Mouse (Mus musculus): ENCODE data around the gene Akap2. TPM values are rescaled to one million over a fixed set of nuclear protein-coding genes. Genes with fewer than 3 reads are reported as not detected.

Gene Akap2
- polyA plus RNA-seq, 1 experiment = 20.8 TPM

GRCm38 (mm10) chr4:57833060-57833459 lies 115.6 kb downstream of the Akap2 start:
- H3K4me1 ChIP-seq (ENCODE audit: control insufficient read depth, insufficient read depth, low read length) = no peaks in the 10 kb centered on the region
- no peak for TF ChIP-seq CTCF (IDR thresholded peaks at IDR 0.05; ENCODE audit: extremely low read depth, insufficient read depth, low read length)
- TF ChIP-seq POLR2A (IDR thresholded peaks at IDR 0.05; ENCODE audit: extremely low read depth, insufficient read depth, low read length) = no peak
- H3K27ac ChIP-seq (ENCODE audit: insufficient read depth, low read length) = no peak overlapping the region
- no peak overlapping the region for H3K4me3 ChIP-seq (ENCODE audit: insufficient read depth, low read length)

GRCm38 (mm10) chr4:57834141-57834540 lies 116.7 kb downstream of the Akap2 start:
- TF ChIP-seq POLR2A (IDR thresholded peaks at IDR 0.05; ENCODE audit: extremely low read depth, insufficient read depth, low read length) (no peak), CTCF (IDR thresholded peaks at IDR 0.05; ENCODE audit: extremely low read depth, insufficient read depth, low read length) (no peak)
- no peaks in the 10 kb centered on the region for H3K4me1 ChIP-seq (ENCODE audit: control insufficient read depth, insufficient read depth, low read length)
- no peak overlapping the region for H3K4me3 ChIP-seq (ENCODE audit: insufficient read depth, low read length)
- no peak overlapping the region for H3K27ac ChIP-seq (ENCODE audit: insufficient read depth, low read length)

- no peak overlapping the region for H3K27ac ChIP-seq (ENCODE audit: insufficient read depth, low read length)
- H3K4me3 ChIP-seq (ENCODE audit: insufficient read depth, low read length) = no peak overlapping the region
- TF ChIP-seq POLR2A (IDR thresholded peaks at IDR 0.05; ENCODE audit: extremely low read depth, insufficient read depth, low read length) (no peak), CTCF (IDR thresholded peaks at IDR 0.05; ENCODE audit: extremely low read depth, insufficient read depth, low read length) (no peak)
- H3K4me1 ChIP-seq (ENCODE audit: control insufficient read depth, insufficient read depth, low read length) = no peaks in the 10 kb centered on the region
These were observed 119.6 kb downstream of the Akap2 start for GRCm38 (mm10) chr4:57837089-57837488.

- TF ChIP-seq POLR2A (IDR thresholded peaks at IDR 0.05; ENCODE audit: extremely low read depth, insufficient read depth, low read length) = no peak
- H3K4me3 ChIP-seq (ENCODE audit: insufficient read depth, low read length) = no peak overlapping the region
- no peak overlapping the region for H3K27ac ChIP-seq (ENCODE audit: insufficient read depth, low read length)
- H3K4me1 ChIP-seq (ENCODE audit: control insufficient read depth, insufficient read depth, low read length) = no peaks in the 10 kb centered on the region
These were observed 121.9 kb downstream of the Akap2 start for GRCm38 (mm10) chr4:57839343-57839742.

- H3K27ac ChIP-seq (ENCODE audit: insufficient read depth, low read length) = no peak overlapping the region
- H3K4me1 ChIP-seq (ENCODE audit: control insufficient read depth, insufficient read depth, low read length) = no peaks in the 10 kb centered on the region
- TF ChIP-seq POLR2A (IDR thresholded peaks at IDR 0.05; ENCODE audit: extremely low read depth, insufficient read depth, low read length) = no peak
- TF ChIP-seq CTCF (IDR thresholded peaks at IDR 0.05; ENCODE audit: extremely low read depth, insufficient read depth, low read length) = no peak
- H3K4me3 ChIP-seq (ENCODE audit: insufficient read depth, low read length) = no peak overlapping the region
These were observed 124.5 kb downstream of the Akap2 start for GRCm38 (mm10) chr4:57841911-57842310.

- Histone ChIP-seq H3K27ac (ENCODE audit: insufficient read depth, low read length) (no peak overlapping the region), H3K4me3 (ENCODE audit: insufficient read depth, low read length) (no peak overlapping the region), H3K4me1 (ENCODE audit: control insufficient read depth, insufficient read depth, low read length) (no peaks in the 10 kb centered on the region)
- TF ChIP-seq CTCF (IDR thresholded peaks at IDR 0.05; ENCODE audit: extremely low read depth, insufficient read depth, low read length) (no peak), POLR2A (IDR thresholded peaks at IDR 0.05; ENCODE audit: extremely low read depth, insufficient read depth, low read length) (no peak)
These were observed 125.2 kb downstream of the Akap2 start for GRCm38 (mm10) chr4:57842472-57843305.

- H3K27ac ChIP-seq (ENCODE audit: insufficient read depth, low read length) = peak overlapping the region; percentile 48; the same call in 1 of the 2 replicates
- TF ChIP-seq CTCF (IDR thresholded peaks at IDR 0.05; ENCODE audit: extremely low read depth, insufficient read depth, low read length) (no peak), POLR2A (IDR thresholded peaks at IDR 0.05; ENCODE audit: extremely low read depth, insufficient read depth, low read length) (peak; percentile 48; the same call in 1 of the 2 replicates)
These were observed 127.6 kb downstream of the Akap2 start for GRCm38 (mm10) chr4:57845031-57845431.

GRCm38 (mm10) chr4:57845541-57846210 lies 128.2 kb downstream of the Akap2 start:
- no peaks in the 10 kb centered on the region for H3K4me1 ChIP-seq (ENCODE audit: control insufficient read depth, insufficient read depth, low read length)
- peak overlapping the region; percentile 48 for H3K27ac ChIP-seq (ENCODE audit: insufficient read depth, low read length)
- no peak for TF ChIP-seq CTCF (IDR thresholded peaks at IDR 0.05; ENCODE audit: extremely low read depth, insufficient read depth, low read length)
- no peak for TF ChIP-seq POLR2A (IDR thresholded peaks at IDR 0.05; ENCODE audit: extremely low read depth, insufficient read depth, low read length)
- H3K4me3 ChIP-seq (ENCODE audit: insufficient read depth, low read length) = peak overlapping the region; percentile 30

More at GRCm38 (mm10) chr4:57845031-57845431, 127.6 kb downstream of the Akap2 start:
- H3K4me1 ChIP-seq (ENCODE audit: control insufficient read depth, insufficient read depth, low read length) = no peaks in the 10 kb centered on the region
- peak overlapping the region; percentile 30 for H3K4me3 ChIP-seq (ENCODE audit: insufficient read depth, low read length)

- H3K27ac ChIP-seq (ENCODE audit: insufficient read depth, low read length) = peak overlapping the region; percentile 48
These were observed 129.0 kb downstream of the Akap2 start for GRCm38 (mm10) chr4:57846381-57846990.

More at GRCm38 (mm10) chr4:57846381-57846990, 129.0 kb downstream of the Akap2 start:
- Histone ChIP-seq H3K4me3 (ENCODE audit: insufficient read depth, low read length) (peak overlapping the region; percentile 30; the same call in 1 of the 2 replicates), H3K4me1 (ENCODE audit: control insufficient read depth, insufficient read depth, low read length) (no peaks in the 10 kb centered on the region)
- no peak for TF ChIP-seq POLR2A (IDR thresholded peaks at IDR 0.05; ENCODE audit: extremely low read depth, insufficient read depth, low read length)
- no peak for TF ChIP-seq CTCF (IDR thresholded peaks at IDR 0.05; ENCODE audit: extremely low read depth, insufficient read depth, low read length)

Measured in cortical plate, adult 2 months (tissue).